12 mouse cellular contexts compared by ENCODE assay signal in genomic region chr13:49172335-49172734, GRCm38 (mm10). TPM values are rescaled to one million over a fixed set of nuclear protein-coding genes. Genes with fewer than 3 reads are reported as not detected.
DNase-seq lines count a peak whose midpoint lies in the region; ATAC-seq and TF ChIP-seq lines count a peak whose summit lies in the region.
"Had no signal": no experiment of that assay in that cellular context is flagged by ENCODE, and none has a peak within 500 bp of the region (broad histone marks: within the 10 kb centered on the region; RNA-seq: fewer than 3 reads in every experiment).

No protein-coding gene starts in this region.

- no peak overlapping the region for H3K27ac ChIP-seq in hindbrain, embryonic 13.5 days
- H3K27ac ChIP-seq in hindbrain, embryonic 12.5 days = no peak overlapping the region
- peak overlapping the region; percentile 54; the same call in 1 of the 2 replicates for H3K27ac ChIP-seq in forebrain, postnatal 0 days (ENCODE audit: low read depth, low read length)
- H3K27ac ChIP-seq: heart, embryonic 13.5 days; liver, embryonic 13.5 days had no signal

- ATAC-seq in hindbrain, embryonic 13.5 days (ENCODE audit: low FRiP score) = 0 out of 2 replicates have a peak, but pooled peaks have one; percentile 11
- ATAC-seq in hindbrain, embryonic 12.5 days (ENCODE audit: low FRiP score) = no peak
- ATAC-seq in forebrain, postnatal 0 days = peak; percentile 58

- intact Hi-C loops in left cerebral cortex, postnatal 36 days (cut with DNase I) = loop anchor here (5.0 kb wide), 2 partner anchors 115 to 515 kb away; no protein-coding TSS in a partner anchor

- peak; percentile 78 for DNase-seq in cerebellum, adult 11 months
- peak; percentile 60 for DNase-seq in forebrain, postnatal 0 days
- DNase-seq in left cerebral cortex, postnatal 36 days (ENCODE audit: low spot score in 2 of 2) = peak; percentile 73 to 80
- DNase-seq in ovary, adult 18-20 months (ENCODE audit: low spot score) = no peak
- no peak for DNase-seq in spleen, postnatal 14 days (ENCODE audit: low spot score in 2 of 2)
- DNase-seq in spleen, postnatal 36 days (ENCODE audit: low spot score in 2 of 2) = no peak
- DNase-seq: liver, embryonic 13.5 days had no signal

- H3K36me3 ChIP-seq in hindbrain, embryonic 13.5 days = no peaks in the 10 kb centered on the region
- no peaks in the 10 kb centered on the region for H3K36me3 ChIP-seq in hindbrain, embryonic 12.5 days
- no peaks in the 10 kb centered on the region for H3K36me3 ChIP-seq in forebrain, postnatal 0 days (ENCODE audit: insufficient read depth)
- H3K36me3 ChIP-seq: heart, embryonic 13.5 days; liver, embryonic 13.5 days had no signal

- H3K27me3 ChIP-seq in hindbrain, embryonic 13.5 days = no peaks in the 10 kb centered on the region
- 0 out of 2 replicates have a peak, but pooled peaks cover 3% of the 10 kb centered on the region for H3K27me3 ChIP-seq in hindbrain, embryonic 12.5 days
- H3K27me3 ChIP-seq in forebrain, postnatal 0 days (ENCODE audit: insufficient read depth, low read length) = no peaks in the 10 kb centered on the region
- H3K27me3 ChIP-seq: CH12.LX; liver, embryonic 13.5 days had no signal

- no peak for TF ChIP-seq CTCF in forebrain, postnatal 0 days (IDR thresholded peaks at IDR 0.05; ENCODE audit: low read depth)

- H3K4me2 ChIP-seq in hindbrain, embryonic 13.5 days = no peak overlapping the region
- no peak overlapping the region for H3K4me2 ChIP-seq in hindbrain, embryonic 12.5 days (replicated peaks)
- no peak overlapping the region for H3K4me2 ChIP-seq in forebrain, postnatal 0 days (ENCODE audit: low read depth)
- H3K4me2 ChIP-seq: liver, embryonic 13.5 days had no signal

- H3K4me3 ChIP-seq in hindbrain, embryonic 13.5 days = no peak overlapping the region
- H3K4me3 ChIP-seq in hindbrain, embryonic 12.5 days = no peak overlapping the region
- H3K4me3 ChIP-seq in forebrain, postnatal 0 days (ENCODE audit: low read depth, low read length) = no peak overlapping the region
- H3K4me3 ChIP-seq: heart, embryonic 13.5 days; liver, embryonic 13.5 days had no signal

- H3K9me3 ChIP-seq in hindbrain, embryonic 13.5 days = no peaks in the 10 kb centered on the region
- H3K9me3 ChIP-seq in hindbrain, embryonic 12.5 days (replicated peaks) = no peaks in the 10 kb centered on the region
- no peaks in the 10 kb centered on the region for H3K9me3 ChIP-seq in forebrain, postnatal 0 days (ENCODE audit: low read length)
- H3K9me3 ChIP-seq: heart, embryonic 13.5 days; liver, embryonic 13.5 days had no signal

- 86% methylated on average over 7 of the region's 7 CpGs for WGBS in hindbrain, embryonic 13.5 days
- 86% methylated on average over 7 of the region's 7 CpGs for WGBS in hindbrain, embryonic 12.5 days
- 59% methylated on average over 7 of the region's 7 CpGs for WGBS in forebrain, postnatal 0 days

- H3K9ac ChIP-seq in hindbrain, embryonic 13.5 days = no peak overlapping the region
- H3K9ac ChIP-seq in hindbrain, embryonic 12.5 days = no peak overlapping the region
- no peak overlapping the region for H3K9ac ChIP-seq in forebrain, postnatal 0 days
- H3K9ac ChIP-seq: heart, embryonic 13.5 days; liver, embryonic 13.5 days had no signal

- 0 out of 2 replicates have a peak, but pooled peaks cover 2% of the 10 kb centered on the region for H3K4me1 ChIP-seq in hindbrain, embryonic 13.5 days (replicated peaks)
- H3K4me1 ChIP-seq in hindbrain, embryonic 12.5 days = no peaks in the 10 kb centered on the region
- no peaks in the 10 kb centered on the region for H3K4me1 ChIP-seq in forebrain, postnatal 0 days (ENCODE audit: insufficient read depth)

RNA-seq across cellular contexts. Expression of gene Ninj1, which starts 14.9 kb away (rescaled TPM):
- 19.3 and 19.9 TPM in 2 replicates for polyA plus RNA-seq in hindbrain, embryonic 13.5 days (2015; fragmentation: Nextera tagmentation; extraction: Ambion mirVana)
- 26.5 and 28.1 TPM in 2 replicates for polyA plus RNA-seq in hindbrain, embryonic 12.5 days (2016; fragmentation: Nextera tagmentation; extraction: Ambion mirVana)
- 16.5 and 28.6 TPM in 2 replicates for total RNA-seq in forebrain, postnatal 0 days (2014; rRNA removed)
- 37.0 and 43.1 TPM in 2 replicates for polyA plus RNA-seq in forebrain, postnatal 0 days (2015; fragmentation: Nextera tagmentation; extraction: Ambion mirVana)
- total RNA-seq in left cerebral cortex, postnatal 36 days (2021) = 10 to 100 TPM; 18.6 to 23.9 TPM

RNA-seq across cellular contexts. Expression of gene Wnk2, which starts 24.5 kb away (rescaled TPM):
- 20.3 and 20.7 TPM in 2 replicates for polyA plus RNA-seq in hindbrain, embryonic 13.5 days (2015; fragmentation: Nextera tagmentation; extraction: Ambion mirVana)
- polyA plus RNA-seq in hindbrain, embryonic 12.5 days (2016; fragmentation: Nextera tagmentation; extraction: Ambion mirVana) = 16.0 and 16.2 TPM in 2 replicates
- 35.2 and 46.6 TPM in 2 replicates for total RNA-seq in forebrain, postnatal 0 days (2014; rRNA removed)
- 10.7 and 15.2 TPM in 2 replicates for polyA plus RNA-seq in forebrain, postnatal 0 days (2015; fragmentation: Nextera tagmentation; extraction: Ambion mirVana)
- 100 to 1,000 TPM; 116 to 137 TPM for total RNA-seq in left cerebral cortex, postnatal 36 days (2021)
- total RNA-seq: monocyte, adult 5-6 weeks had no signal

RNA-seq across cellular contexts. Expression of gene Card19, which starts 43.5 kb away (rescaled TPM):
- polyA plus RNA-seq in hindbrain, embryonic 13.5 days (2015; fragmentation: Nextera tagmentation; extraction: Ambion mirVana) = 27.2 and 31.3 TPM in 2 replicates
- 34.8 and 36.8 TPM in 2 replicates for polyA plus RNA-seq in hindbrain, embryonic 12.5 days (2016; fragmentation: Nextera tagmentation; extraction: Ambion mirVana)
- total RNA-seq in forebrain, postnatal 0 days (2014; rRNA removed) = 14.9 and 15.8 TPM in 2 replicates
- 32.0 TPM in 2 replicates for polyA plus RNA-seq in forebrain, postnatal 0 days (2015; fragmentation: Nextera tagmentation; extraction: Ambion mirVana)
- 10 to 100 TPM; 12.2 to 13.2 TPM for total RNA-seq in left cerebral cortex, postnatal 36 days (2021)

Comparison
In these comparisons a context has a peak if more than half of its experiments do, and no peak if none do; other contexts are left out.
1. DNase-seq: peak in cerebellum, adult 11 months (single experiment), forebrain, postnatal 0 days (single experiment) and left cerebral cortex, postnatal 36 days (2 of 2); none in ovary, adult 18-20 months (single experiment), spleen, postnatal 14 days (0 of 2) and spleen, postnatal 36 days (0 of 2).